Mouse (Mus musculus) heart, adult 2 months (tissue): Measurements from ENCODE around the gene Ahdc1.

Source experiments
- EP300 ChIP-seq: fragments of 200-500 bp; IDR thresholded peaks from 2 replicates; pipeline ENCODE4 v1.6.1; 2011; ENCODE audit warnings: low read depth, low read length, control low read depth; ENCODE audit not compliant: insufficient read depth
- POLR2A ChIP-seq: fragments of 200-500 bp; IDR thresholded peaks from 2 replicates; pipeline ENCODE4 v1.6.1; 2011; ENCODE audit warnings: mild to moderate bottlenecking, low read depth, low read length, control low read depth; ENCODE audit not compliant: insufficient read depth

- TF ChIP-seq EP300 (no peak), POLR2A (no peak)
Observed at GRCm38 (mm10) chr4:133062286-133062685, 51.2 kb downstream of the Ahdc1 start.
